1 mouse cellular context compared by ENCODE assay signal in the genomic region with DNA sequence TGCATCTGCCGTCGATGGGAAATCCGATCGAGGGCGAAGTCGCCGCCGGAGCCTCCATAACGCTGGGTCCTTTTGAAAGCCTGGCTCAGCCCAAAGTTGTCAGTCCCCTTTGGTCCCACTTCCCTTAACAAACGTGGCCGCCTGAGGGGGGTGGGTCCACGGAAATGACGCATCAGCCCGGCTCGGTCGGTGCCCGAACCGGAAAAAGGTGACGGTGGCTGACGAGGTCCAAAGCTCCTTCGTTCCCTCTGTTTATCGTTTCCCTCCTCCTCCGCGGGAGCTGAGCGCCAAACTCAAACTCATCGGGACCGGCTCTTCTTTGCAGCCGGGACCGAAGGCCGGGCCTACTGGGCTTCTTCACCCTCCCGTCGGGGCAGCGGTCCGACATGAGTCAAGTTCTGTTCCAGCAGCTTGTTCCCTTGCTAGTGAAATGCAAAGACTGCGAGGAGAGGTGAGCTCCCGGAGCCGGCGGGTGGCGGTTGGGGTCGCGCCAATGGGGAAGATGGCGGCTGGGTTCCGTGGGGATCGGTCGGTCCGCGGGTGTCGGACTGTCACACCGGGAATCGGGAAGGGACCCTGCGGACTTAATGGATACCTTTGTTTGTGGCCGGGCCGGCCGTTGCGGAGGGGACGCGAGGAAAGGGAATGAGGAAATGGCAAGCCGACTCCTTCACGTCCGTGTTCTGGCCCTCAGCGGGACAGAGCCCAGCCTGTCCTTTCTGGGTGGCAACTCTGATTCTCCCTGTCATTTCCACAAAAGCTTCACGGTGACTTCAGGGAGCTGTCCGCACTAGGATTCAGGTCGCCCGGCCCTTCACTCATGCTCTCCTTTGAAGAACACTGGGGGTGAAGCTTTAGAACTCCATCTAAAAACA.
TF ChIP-seq lines count a peak whose summit lies in the region.

TSS of gene Sass6 (plus strand) at position 255 of the 875 bp plus-strand sequence.

TF ChIP-seq in MEL, 35 proteins besides CTCF, POLR2A, EP300 and RAD21 (continued from another document):
- peak; percentile 88 for TF ChIP-seq KAT2A (conservative IDR thresholded peaks at IDR 0.05; ENCODE audit: low read depth, low read length)
- TF ChIP-seq TAL1 (IDR thresholded peaks at IDR 0.05; ENCODE audit: low read length) = no peak
- TF ChIP-seq POLR2AphosphoS5 (IDR thresholded peaks at IDR 0.05; ENCODE audit: borderline replicate concordance, low read depth, low read length) = no peak
- TF ChIP-seq MYC (IDR thresholded peaks at IDR 0.05; ENCODE audit: low read depth, low read length) = peak; percentile 87
- TF ChIP-seq ETS1 (IDR thresholded peaks at IDR 0.05; ENCODE audit: low read depth, low read length) = peak; percentile 44; the same call in 1 of the 2 replicates
- peak; percentile 22; the same call in 1 of the 2 replicates for TF ChIP-seq MYB (IDR thresholded peaks at IDR 0.05; ENCODE audit: low read depth, low read length)
